Mouse (Mus musculus) CH12.LX (cell line): Measurements from ENCODE around the gene Kalrn. TPM values are rescaled to one million over a fixed set of nuclear protein-coding genes. Genes with fewer than 3 reads are reported as not detected.

Source experiments
- DNase-seq: peaks from one replicate; pipeline ENCODE4 v3.0.0-alpha.2; 2013; ENCODE audit errors: extremely low read depth
- H3K27ac ChIP-seq: 2 replicates; pipeline ENCODE4 v1.5.1; 2012; ENCODE audit warnings: low read depth, mild to moderate bottlenecking, control low read depth, moderate library complexity; ENCODE audit not compliant: insufficient read depth
- H3K27me3 ChIP-seq: replicated peaks from 2 replicates; pipeline ENCODE3; 2012; ENCODE audit warnings: inconsistent platforms
- H3K36me3 ChIP-seq, 2 experiments: replicated peaks in 1 of 2; 2 replicates each; pipeline versions ENCODE3 to v1.6.1; 2012; ENCODE audit warnings: inconsistent platforms in 1 of 2, low read length in 1 of 2, mild to moderate bottlenecking in 1 of 2, mixed read lengths in 1 of 2, moderate library complexity in 1 of 2; ENCODE audit not compliant: control insufficient read depth in 1 of 2, insufficient read depth in 1 of 2
- H3K4me1 ChIP-seq, 2 experiments: 2 replicates each; pipeline ENCODE4 v1.6.1; 2012; ENCODE audit warnings: inconsistent platforms in 1 of 2, moderate library complexity in 1 of 2; ENCODE audit not compliant: insufficient read depth in 2 of 2, control insufficient read depth in 1 of 2
- H3K4me2 ChIP-seq: 2 replicates; pipeline ENCODE4 v1.6.1; 2012; ENCODE audit warnings: low read depth, mild to moderate bottlenecking, control low read depth; ENCODE audit not compliant: poor library complexity, insufficient read depth, severe bottlenecking
- H3K4me3 ChIP-seq, 3 experiments: fragments of 150-350 bp in 1 of 3; sonication (generic) in 1 of 3; replicated peaks in 1 of 3; 2 replicates each; pipeline versions ENCODE3 to v1.5.1; 2011 to 2012; ENCODE audit warnings: low read depth in 2 of 3, low read length in 2 of 3, mild to moderate bottlenecking in 2 of 3, moderate library complexity in 2 of 3, control low read depth in 1 of 3, improper control_type of control experiment in 1 of 3, inconsistent platforms in 1 of 3, mixed read lengths in 1 of 3; ENCODE audit not compliant: poor library complexity in 1 of 3
- H3K79me2 ChIP-seq: replicated peaks from 2 replicates; pipeline ENCODE4 v1.6.1; 2012; ENCODE audit warnings: mild to moderate bottlenecking, moderate library complexity; ENCODE audit not compliant: control insufficient read depth, poor library complexity, insufficient read depth, severe bottlenecking; ENCODE audit errors: extremely low read depth
- H3K9ac ChIP-seq: 2 replicates; pipeline ENCODE4 v1.6.1; 2012; ENCODE audit warnings: low read depth, mild to moderate bottlenecking, control low read depth, moderate library complexity; ENCODE audit not compliant: insufficient read depth
- H3K9me3 ChIP-seq: replicated peaks from 2 replicates; pipeline ENCODE3; 2012; ENCODE audit warnings: low read length, inconsistent platforms, mixed read lengths
- BHLHE40 ChIP-seq: IDR thresholded peaks from 2 replicates; pipeline ENCODE4 v1.6.1; 2011; ENCODE audit warnings: mild to moderate bottlenecking, low read depth, low read length, improper control_type of control experiment
- CHD1 ChIP-seq: IDR thresholded peaks from 2 replicates; pipeline ENCODE4 v1.6.1; 2012; ENCODE audit warnings: low read depth, low read length, improper control_type of control experiment, inconsistent platforms
- CHD2 ChIP-seq: IDR thresholded peaks from 2 replicates; pipeline ENCODE4 v1.6.1; 2011; ENCODE audit warnings: low read length, improper control_type of control experiment
- CTCF ChIP-seq, 2 experiments: IDR thresholded peaks in 1 of 2; conservative IDR thresholded peaks in 1 of 2; 2 replicates each; pipeline ENCODE4 v1.5.1; 2011 to 2012; ENCODE audit warnings: low read depth in 2 of 2, low read length in 2 of 2, improper control_type of control experiment in 1 of 2, inconsistent platforms in 1 of 2, mild to moderate bottlenecking in 1 of 2, moderate library complexity in 1 of 2
- E2F4 ChIP-seq: IDR thresholded peaks from 2 replicates; pipeline ENCODE4 v1.6.1; 2011; ENCODE audit warnings: low read depth, low read length, improper control_type of control experiment; ENCODE audit not compliant: insufficient replicate concordance
- ETS1 ChIP-seq: conservative IDR thresholded peaks from 2 replicates; pipeline ENCODE4 v1.6.1; 2012; ENCODE audit warnings: low read depth, mild to moderate bottlenecking, inconsistent platforms, low read length, improper control_type of control experiment, moderate library complexity
- GABPA ChIP-seq: IDR thresholded peaks from 2 replicates; pipeline ENCODE4 v1.6.1; 2012; ENCODE audit warnings: low read depth, low read length, improper control_type of control experiment, inconsistent platforms; ENCODE audit not compliant: insufficient replicate concordance
- HCFC1 ChIP-seq: IDR thresholded peaks from 2 replicates; pipeline ENCODE4 v1.6.1; 2012; ENCODE audit warnings: low read depth, mild to moderate bottlenecking, inconsistent platforms, low read length, improper control_type of control experiment
- JUND ChIP-seq: conservative IDR thresholded peaks from 2 replicates; pipeline ENCODE4 v1.6.1; 2011; ENCODE audit warnings: low read depth, low read length, improper control_type of control experiment
- KAT2A ChIP-seq: IDR thresholded peaks from 2 replicates; pipeline ENCODE4 v1.6.1; 2012; ENCODE audit warnings: low read length, improper control_type of control experiment, inconsistent platforms; ENCODE audit not compliant: insufficient replicate concordance
- MAX ChIP-seq: IDR thresholded peaks from 2 replicates; pipeline ENCODE4 v1.6.1; 2011; ENCODE audit warnings: low read length, improper control_type of control experiment
- MAZ ChIP-seq: IDR thresholded peaks from 2 replicates; pipeline ENCODE4 v1.6.1; 2012; ENCODE audit warnings: low read depth, mild to moderate bottlenecking, inconsistent platforms, low read length, improper control_type of control experiment, moderate library complexity
- MEF2A ChIP-seq: IDR thresholded peaks from 2 replicates; pipeline ENCODE4 v1.6.1; 2014; ENCODE audit warnings: low read depth, mild to moderate bottlenecking, inconsistent platforms, low read length, improper control_type of control experiment, borderline replicate concordance
- MXI1 ChIP-seq: IDR thresholded peaks from 2 replicates; pipeline ENCODE4 v1.6.1; 2011; ENCODE audit warnings: mild to moderate bottlenecking, low read depth, low read length, improper control_type of control experiment
- MYC ChIP-seq: IDR thresholded peaks from 2 replicates; pipeline ENCODE4 v1.6.1; 2011; ENCODE audit warnings: low read depth, mild to moderate bottlenecking, improper control_type of control experiment, low read length
- NELFE ChIP-seq: IDR thresholded peaks from 2 replicates; pipeline ENCODE4 v1.6.1; 2011; ENCODE audit warnings: low read depth, low read length, improper control_type of control experiment
- NRF1 ChIP-seq: IDR thresholded peaks from 2 replicates; pipeline ENCODE4 v1.6.1; 2014; ENCODE audit warnings: low read depth, mild to moderate bottlenecking, inconsistent platforms, low read length, improper control_type of control experiment, moderate library complexity
- POLR2A ChIP-seq: IDR thresholded peaks from 2 replicates; pipeline ENCODE4 v1.6.1; 2011; ENCODE audit warnings: low read depth, mild to moderate bottlenecking, improper control_type of control experiment, low read length
- POLR2AphosphoS2 ChIP-seq: IDR thresholded peaks from 2 replicates; pipeline ENCODE4 v1.6.1; 2011; ENCODE audit warnings: low read depth, low read length, improper control_type of control experiment
- RAD21 ChIP-seq: IDR thresholded peaks from 2 replicates; pipeline ENCODE4 v1.6.1; 2011; ENCODE audit warnings: low read depth, mild to moderate bottlenecking, low read length, improper control_type of control experiment, moderate library complexity
- RCOR1 ChIP-seq: conservative IDR thresholded peaks from 2 replicates; pipeline ENCODE4 v1.6.1; 2012; ENCODE audit warnings: low read depth, mild to moderate bottlenecking, inconsistent platforms, low read length, improper control_type of control experiment
- SIN3A ChIP-seq: IDR thresholded peaks from 2 replicates; pipeline ENCODE4 v1.6.1; 2012; ENCODE audit warnings: low read length, improper control_type of control experiment, inconsistent platforms
- SMC3 ChIP-seq: IDR thresholded peaks from 2 replicates; pipeline ENCODE4 v1.6.1; 2011; ENCODE audit warnings: low read depth, low read length, improper control_type of control experiment
- UBTF ChIP-seq: IDR thresholded peaks from 2 replicates; pipeline ENCODE4 v1.6.1; 2012; ENCODE audit warnings: low read depth, mild to moderate bottlenecking, inconsistent platforms, low read length, improper control_type of control experiment, moderate library complexity
- USF1 ChIP-seq: IDR thresholded peaks from 2 replicates; pipeline ENCODE4 v1.6.1; 2014; ENCODE audit warnings: low read depth, mild to moderate bottlenecking, inconsistent platforms, low read length, improper control_type of control experiment
- ZC3H11A ChIP-seq: IDR thresholded peaks from 2 replicates; pipeline ENCODE4 v1.6.1; 2012; ENCODE audit warnings: low read depth, mild to moderate bottlenecking, inconsistent platforms, low read length, improper control_type of control experiment
- ZMIZ1 ChIP-seq: IDR thresholded peaks from 2 replicates; pipeline ENCODE4 v1.6.1; 2012; ENCODE audit warnings: low read depth, mild to moderate bottlenecking, inconsistent platforms, low read length, improper control_type of control experiment
- ZNF384 ChIP-seq: IDR thresholded peaks from 2 replicates; pipeline ENCODE4 v1.6.1; 2012; ENCODE audit warnings: low read depth, low read length, improper control_type of control experiment, inconsistent platforms
- dilution Hi-C: fragments of 300-500 bp; cut with MboI; formaldehyde crosslinking; loops from 2 replicates; pipeline ENCODE4 v1.14.3; 2020; ENCODE audit warnings: low sequenced_read_pairs; ENCODE audit not compliant: extremely low pct_unique_long_range_greater_than_20kb, extremely low pct_ligation_motif_present
- in situ Hi-C: fragments of 300-500 bp; cut with MboI; formaldehyde crosslinking; loops from 3 replicates; pipeline ENCODE4 v1.14.3; 2019; ENCODE audit warnings: low sequenced_read_pairs, low pct_ligation_motif_present, low pct_unique_long_range_greater_than_20kb, mixed read lengths
- polyA plus RNA-seq: library from polyadenylated mRNA; unstranded; fragments of >175 nt; gene quantifications from 2 replicates; pipeline ENCODE4 v1.2.1, GENCODE M21; 2012; ENCODE audit warnings: low read depth; ENCODE audit not compliant: insufficient read length
- total RNA-seq, 2 experiments: library from RNA; depleted of rRNA; stranded (reverse); fragments of 300-350 nt in 1 of 2; fragments of >200 nt in 1 of 2; gene quantifications; 2 replicates each; pipeline ENCODE4 v1.2.3; 2012 to 2014

Kalrn gene
- total and polyA plus RNA-seq, 3 experiments, result 0.08 to 0.09 TPM; not detected in 1

GRCm38 (mm10) chr16:34089528-34090095 lies 483.7 kb downstream of the Kalrn start:
- Histone ChIP-seq H3K27ac (no peak overlapping the region), H3K79me2 (no peaks in the 10 kb centered on the region), H3K27me3 (peaks cover 65% of the 10 kb centered on the region), H3K4me3 (no peak overlapping the region), H3K9me3 (no peaks in the 10 kb centered on the region), H3K9ac (no peak overlapping the region), H3K4me1 (peaks cover 2 to 29% of the 10 kb centered on the region in 2 experiments; a peak in 2 of 4 replicates), H3K4me2 (no peak overlapping the region), H3K36me3 (no peaks in the 10 kb centered on the region)
- no peak for DNase-seq
- in situ Hi-C loops, result no loop called here
- no peak for TF ChIP-seq POLR2A
- no peak for TF ChIP-seq GABPA
- no peak for TF ChIP-seq CHD1
- TF ChIP-seq MYC, result no peak
- TF ChIP-seq JUND, result no peak
- TF ChIP-seq E2F4, result no peak
- TF ChIP-seq ZNF384, result no peak
- TF ChIP-seq KAT2A, result no peak
- TF ChIP-seq USF1, result no peak
- no peak for TF ChIP-seq MXI1
- TF ChIP-seq POLR2AphosphoS2, result no peak
- no peak for TF ChIP-seq MAX
- no peak for TF ChIP-seq NELFE
- no peak for TF ChIP-seq ZMIZ1
- TF ChIP-seq HCFC1, result no peak
- no peak for TF ChIP-seq MEF2A
- dilution Hi-C loops, result no loop called here

GRCm38 (mm10) chr16:34089022-34089421 lies 484.3 kb downstream of the Kalrn start:
- DNase-seq, result no peak
- H3K36me3 ChIP-seq, result no peaks in the 10 kb centered on the region
- no peak overlapping the region for H3K4me2 ChIP-seq
- TF ChIP-seq MAX, result no peak
- TF ChIP-seq ZC3H11A, result no peak
- TF ChIP-seq UBTF, result no peak
- TF ChIP-seq MAZ, result no peak
- no peak for TF ChIP-seq E2F4
- TF ChIP-seq HCFC1, result no peak
- TF ChIP-seq RCOR1, result no peak
- no peak for TF ChIP-seq ZMIZ1
- no peak for TF ChIP-seq SIN3A
- no peak for TF ChIP-seq MYC
- TF ChIP-seq CHD2, result no peak
- no peak for TF ChIP-seq KAT2A
- TF ChIP-seq ETS1, result no peak
- no peak for TF ChIP-seq MEF2A
- no peak for TF ChIP-seq NRF1
- no peak for TF ChIP-seq SMC3
- TF ChIP-seq CTCF (conservative IDR thresholded peaks at IDR 0.05 in 1 of 2, IDR thresholded peaks at IDR 0.05 in 1 of 2; ENCODE audit: low read depth in 2 of 2, low read length in 2 of 2), result no peak
- TF ChIP-seq RAD21, result no peak
- no peak for TF ChIP-seq BHLHE40
- no peak for TF ChIP-seq NELFE
- TF ChIP-seq, all 38 proteins: peak for 0
- H3K27me3 ChIP-seq, result peaks cover 60% of the 10 kb centered on the region
- in situ Hi-C loops (no loop called here), dilution Hi-C loops (no loop called here)
- H3K4me3 ChIP-seq, result no peak overlapping the region
- no peak overlapping the region for H3K27ac ChIP-seq
- no peaks in the 10 kb centered on the region for H3K79me2 ChIP-seq
- no peak overlapping the region for H3K9ac ChIP-seq
- peaks cover 2 to 27% of the 10 kb centered on the region in 2 experiments; a peak in 2 of 4 replicates for H3K4me1 ChIP-seq
- no peaks in the 10 kb centered on the region for H3K9me3 ChIP-seq
